Mouse (Mus musculus): Measurements from ENCODE around the gene Zscan22. TPM values are rescaled to one million over a fixed set of nuclear protein-coding genes. Genes with fewer than 3 reads are reported as not detected.
"Not testable (repeated sequence)": the region's sequence is repeated elsewhere in the genome, so short reads cannot be mapped to it uniquely, and the experiment has no call there.

The Zscan22 gene
- polyA plus RNA-seq, 1 experiment from 2014 or later = 10.4 TPM

GRCm38 (mm10) chr7:12922729-12923128 lies 25.1 kb downstream of the Zscan22 start:
- peaks cover 11% of the 10 kb centered on the region for H3K4me1 ChIP-seq (ENCODE audit: control insufficient read depth, insufficient read depth, low read depth, low read length)
- H3K9me3 ChIP-seq (ENCODE audit: control insufficient read depth, low read length) = no peaks in the 10 kb centered on the region
- H3K27ac ChIP-seq (ENCODE audit: low read depth, low read length) = no peak overlapping the region
- 4% methylated on average over 8 of the region's 8 CpGs for WGBS
- no peak for ATAC-seq
- peak overlapping the region; percentile 96 for H3K4me2 ChIP-seq (ENCODE audit: low read length)
- H3K9ac ChIP-seq (ENCODE audit: low read depth, low read length) = peak overlapping the region; percentile 87
- H3K36me3 ChIP-seq (ENCODE audit: control insufficient read depth, insufficient read depth, low read length) = peaks cover 38% of the 10 kb centered on the region
- H3K4me3 ChIP-seq (ENCODE audit: low read length) = peak overlapping the region; percentile 78
- H3K27me3 ChIP-seq (replicated peaks; ENCODE audit: control insufficient read depth, insufficient read depth, low read length) = peaks cover 14% of the 10 kb centered on the region

- H3K9ac ChIP-seq (ENCODE audit: low read depth, low read length) = no peak overlapping the region
- ATAC-seq = no peak
- H3K27me3 ChIP-seq (replicated peaks; ENCODE audit: control insufficient read depth, insufficient read depth, low read length) = peaks cover 14% of the 10 kb centered on the region
- 80% methylated on average over 7 of the region's 7 CpGs for WGBS
- no peak overlapping the region for H3K27ac ChIP-seq (ENCODE audit: low read depth, low read length)
- H3K4me2 ChIP-seq (ENCODE audit: low read length) = no peak overlapping the region
- peaks cover 17% of the 10 kb centered on the region for H3K4me1 ChIP-seq (ENCODE audit: control insufficient read depth, insufficient read depth, low read depth, low read length)
- peaks cover 38% of the 10 kb centered on the region for H3K36me3 ChIP-seq (ENCODE audit: control insufficient read depth, insufficient read depth, low read length)
- no peaks in the 10 kb centered on the region for H3K9me3 ChIP-seq (ENCODE audit: control insufficient read depth, low read length)
- H3K4me3 ChIP-seq (ENCODE audit: low read length) = no peak overlapping the region
Measured at GRCm38 (mm10) chr7:12926316-12926715, 28.7 kb downstream of the Zscan22 start.

GRCm38 (mm10) chr7:12927191-12927680 lies 29.6 kb downstream of the Zscan22 start, which contains the start of gene Rnf225:
TSS of gene Rnf225 (plus strand) at chr7:12927416.
- Histone ChIP-seq H3K27me3 (replicated peaks; ENCODE audit: control insufficient read depth, insufficient read depth, low read length) (peaks cover 14% of the 10 kb centered on the region), H3K9me3 (ENCODE audit: control insufficient read depth, low read length) (no peaks in the 10 kb centered on the region), H3K4me3 (ENCODE audit: low read length) (peak within 1 kb of the TSS; percentile 31), H3K27ac (ENCODE audit: low read depth, low read length) (no peak within 1 kb of the TSS), H3K9ac (ENCODE audit: low read depth, low read length) (peak within 1 kb of the TSS; percentile 51), H3K4me1 (ENCODE audit: control insufficient read depth, insufficient read depth, low read depth, low read length) (peaks cover 17% of the 10 kb centered on the region), H3K36me3 (ENCODE audit: control insufficient read depth, insufficient read depth, low read length) (peaks cover 38% of the 10 kb centered on the region), H3K4me2 (ENCODE audit: low read length) (peak within 1 kb of the TSS; percentile 56)
- 30% methylated on average over 8 of the region's 8 CpGs for WGBS
- ATAC-seq = no peak; the same call in 1 of the 2 replicates

- Histone ChIP-seq H3K4me2 (ENCODE audit: low read length) (peak overlapping the region; percentile 56), H3K36me3 (ENCODE audit: control insufficient read depth, insufficient read depth, low read length) (peaks cover 38% of the 10 kb centered on the region), H3K9me3 (ENCODE audit: control insufficient read depth, low read length) (no peaks in the 10 kb centered on the region), H3K4me3 (ENCODE audit: low read length) (peak overlapping the region; percentile 31), H3K27me3 (replicated peaks; ENCODE audit: control insufficient read depth, insufficient read depth, low read length) (peaks cover 14% of the 10 kb centered on the region), H3K4me1 (ENCODE audit: control insufficient read depth, insufficient read depth, low read depth, low read length) (peaks cover 14% of the 10 kb centered on the region), H3K9ac (ENCODE audit: low read depth, low read length) (peak overlapping the region; percentile 51), H3K27ac (ENCODE audit: low read depth, low read length) (no peak overlapping the region)
- WGBS = 5% methylated on average over 65 of the region's 65 CpGs
- ATAC-seq = peak; percentile 64
Measured at GRCm38 (mm10) chr7:12927693-12928589, 30.3 kb downstream of the Zscan22 start.

GRCm38 (mm10) chr7:12933615-12934140 lies 36.1 kb downstream of the Zscan22 start:
- Histone ChIP-seq H3K4me2 (ENCODE audit: low read length) (no peak overlapping the region), H3K9ac (ENCODE audit: low read depth, low read length) (no peak overlapping the region), H3K4me3 (ENCODE audit: low read length) (no peak overlapping the region), H3K27ac (ENCODE audit: low read depth, low read length) (no peak overlapping the region), H3K4me1 (ENCODE audit: control insufficient read depth, insufficient read depth, low read depth, low read length) (no peaks in the 10 kb centered on the region), H3K27me3 (replicated peaks; ENCODE audit: control insufficient read depth, insufficient read depth, low read length) (no peaks in the 10 kb centered on the region), H3K9me3 (ENCODE audit: control insufficient read depth, low read length) (no peaks in the 10 kb centered on the region), H3K36me3 (ENCODE audit: control insufficient read depth, insufficient read depth, low read length) (no peaks in the 10 kb centered on the region)
- WGBS = 42% methylated on average over 4 of the region's 4 CpGs
- ATAC-seq = no peak

- H3K27ac ChIP-seq (ENCODE audit: low read depth, low read length) = no peak overlapping the region
Measured at GRCm38 (mm10) chr7:12934808-12935207, 37.2 kb downstream of the Zscan22 start.

GRCm38 (mm10) chr7:12937254-12937803 lies 39.7 kb downstream of the Zscan22 start:
- H3K27me3 ChIP-seq (replicated peaks; ENCODE audit: control insufficient read depth, insufficient read depth, low read length); H3K4me2 ChIP-seq (ENCODE audit: low read length); H3K9ac ChIP-seq (ENCODE audit: low read depth, low read length); H3K27ac ChIP-seq (ENCODE audit: low read depth, low read length); H3K4me1 ChIP-seq (ENCODE audit: control insufficient read depth, insufficient read depth, low read depth, low read length); ATAC-seq; H3K9me3 ChIP-seq (ENCODE audit: control insufficient read depth, low read length); H3K4me3 ChIP-seq (ENCODE audit: low read length); H3K36me3 ChIP-seq (ENCODE audit: control insufficient read depth, insufficient read depth, low read length): not testable (repeated sequence)
- WGBS = 84% methylated on average over 4 of the region's 4 CpGs

More at GRCm38 (mm10) chr7:12934808-12935207, 37.2 kb downstream of the Zscan22 start:
- H3K27me3 ChIP-seq (replicated peaks; ENCODE audit: control insufficient read depth, insufficient read depth, low read length) = no peaks in the 10 kb centered on the region
- no peak overlapping the region for H3K9ac ChIP-seq (ENCODE audit: low read depth, low read length)
- H3K4me1 ChIP-seq (ENCODE audit: control insufficient read depth, insufficient read depth, low read depth, low read length) = no peaks in the 10 kb centered on the region
- H3K4me3 ChIP-seq (ENCODE audit: low read length) = no peak overlapping the region
- no peak overlapping the region for H3K4me2 ChIP-seq (ENCODE audit: low read length)
- H3K9me3 ChIP-seq (ENCODE audit: control insufficient read depth, low read length) = no peaks in the 10 kb centered on the region
- no peaks in the 10 kb centered on the region for H3K36me3 ChIP-seq (ENCODE audit: control insufficient read depth, insufficient read depth, low read length)
- WGBS = 94% methylated on average over 3 of the region's 3 CpGs
- no peak for ATAC-seq

- no peak overlapping the region for H3K4me3 ChIP-seq (ENCODE audit: low read length)
- WGBS = 85% methylated on average over 4 of the region's 4 CpGs
- ATAC-seq = no peak
Measured at GRCm38 (mm10) chr7:12940599-12940998, 43.0 kb downstream of the Zscan22 start.

GRCm38 (mm10) chr7:12943488-12943887 lies 45.9 kb downstream of the Zscan22 start:
- Histone ChIP-seq H3K4me3 (ENCODE audit: low read length) (no peak overlapping the region), H3K4me1 (ENCODE audit: control insufficient read depth, insufficient read depth, low read depth, low read length) (no peaks in the 10 kb centered on the region), H3K36me3 (ENCODE audit: control insufficient read depth, insufficient read depth, low read length) (no peaks in the 10 kb centered on the region), H3K9me3 (ENCODE audit: control insufficient read depth, low read length) (no peaks in the 10 kb centered on the region), H3K4me2 (ENCODE audit: low read length) (no peak overlapping the region), H3K27ac (ENCODE audit: low read depth, low read length) (no peak overlapping the region), H3K9ac (ENCODE audit: low read depth, low read length) (no peak overlapping the region), H3K27me3 (replicated peaks; ENCODE audit: control insufficient read depth, insufficient read depth, low read length) (no peaks in the 10 kb centered on the region)
- ATAC-seq = no peak

More at GRCm38 (mm10) chr7:12940599-12940998, 43.0 kb downstream of the Zscan22 start:
- H3K27ac ChIP-seq (ENCODE audit: low read depth, low read length) = no peak overlapping the region
- H3K9ac ChIP-seq (ENCODE audit: low read depth, low read length) = no peak overlapping the region
- no peaks in the 10 kb centered on the region for H3K9me3 ChIP-seq (ENCODE audit: control insufficient read depth, low read length)
- no peaks in the 10 kb centered on the region for H3K36me3 ChIP-seq (ENCODE audit: control insufficient read depth, insufficient read depth, low read length)
- H3K4me1 ChIP-seq (ENCODE audit: control insufficient read depth, insufficient read depth, low read depth, low read length) = no peaks in the 10 kb centered on the region
- H3K27me3 ChIP-seq (replicated peaks; ENCODE audit: control insufficient read depth, insufficient read depth, low read length) = no peaks in the 10 kb centered on the region
- no peak overlapping the region for H3K4me2 ChIP-seq (ENCODE audit: low read length)
